Mouse (Mus musculus) neutrophil, adult 5-6 weeks (primary cell): ENCODE data around the gene Grhl3. TPM values are rescaled to one million over a fixed set of nuclear protein-coding genes. Genes with fewer than 3 reads are reported as not detected.
A peak's percentile ranks its signal among the peaks of the same experiment; 100 is the strongest.

Experiments
- ATAC-seq: fragments of 151-379, 151-347 bp; 2 replicates; pipeline ENCODE4 v1.8.0; 2017; ENCODE audit warnings: mild to moderate bottlenecking, moderate TSS enrichment; ENCODE audit not compliant: insufficient number of reproducible peaks, poor library complexity, low FRiP score, severe bottlenecking; ENCODE audit errors: extremely low read depth
- total RNA-seq: library from RNA; stranded (forward); fragments of 200-1000 nt; gene quantifications from 2 replicates; pipeline ENCODE4 v1.2.3, GENCODE M21; 2017

The Grhl3 gene
- total RNA-seq, 1 experiment from 2014 or later, result 0.23 TPM

GRCm38 (mm10) chr4:135505794-135506193, 67.6 kb downstream of the Grhl3 start:
- ATAC-seq, result no peak

- ATAC-seq, result no peak
These were observed 71.8 kb downstream of the Grhl3 start for GRCm38 (mm10) chr4:135501587-135501986.

GRCm38 (mm10) chr4:135499831-135500230, 73.6 kb downstream of the Grhl3 start:
- ATAC-seq, result no peak

- ATAC-seq, result no peak
These were observed 75.3 kb downstream of the Grhl3 start for GRCm38 (mm10) chr4:135498136-135498535.

- ATAC-seq, result no peak
These were observed 77.6 kb downstream of the Grhl3 start for GRCm38 (mm10) chr4:135495810-135496209.

GRCm38 (mm10) chr4:135495397-135495791, 78.0 kb downstream of the Grhl3 start:
- no peak for ATAC-seq

GRCm38 (mm10) chr4:135494521-135495396, 78.7 kb downstream of the Grhl3 start, which contains the start of the genes Stpg1 and Nipal3:
Stpg1 (plus strand) TSS chr4:135494790.
Nipal3 (minus strand) TSS chr4:135495038.
- ATAC-seq, result peak; percentile 94

- no peak for ATAC-seq
These were observed 79.5 kb downstream of the Grhl3 start for GRCm38 (mm10) chr4:135493691-135494520.

- no peak for ATAC-seq
These were observed 80.2 kb downstream of the Grhl3 start for GRCm38 (mm10) chr4:135493271-135493670.

Other genes with a start within 250 kb of the Grhl3 start
- 175 and 196 TPM in 2 replicates for gene Srrm1, start 220.3 kb downstream of the Grhl3 start, total RNA-seq
- not detected in 2 replicates for gene Ncmap, start 175.4 kb downstream of the Grhl3 start, total RNA-seq
- 3.6 and 4.5 TPM in 2 replicates for gene Rcan3, start 139.8 kb downstream of the Grhl3 start, total RNA-seq
- gene Stpg1, start 78.8 kb downstream of the Grhl3 start, total RNA-seq, result 0.47 and 1.5 TPM in 2 replicates
- gene Nipal3, start 78.6 kb downstream of the Grhl3 start, total RNA-seq, result 44.2 and 48.1 TPM in 2 replicates
- gene Ifnlr1, start 112.7 kb upstream of the Grhl3 start, total RNA-seq, result 5.9 and 6.0 TPM in 2 replicates
- not detected in 2 replicates for gene Il22ra1, start 154.5 kb upstream of the Grhl3 start, total RNA-seq
- 0.12 TPM in 1 of 2 replicates, not detected in the other for gene Myom3, start 186.1 kb upstream of the Grhl3 start, total RNA-seq